Mouse (Mus musculus) spleen, postnatal 4 days (tissue): ENCODE data around the gene Usp17ld.
"Not testable (repeated sequence)": the region's sequence is repeated elsewhere in the genome, so short reads cannot be mapped to it uniquely, and the experiment has no call there.

Source experiments
- DNase-seq, 2 experiments: peaks; one replicate each; pipeline ENCODE4 v3.0.0; 2022; ENCODE audit warnings: low spot score in 2 of 2

Usp17ld gene

GRCm38 (mm10) chr7:103252405-103252804, at the start of gene Usp17ld:
TSS of gene Usp17ld (minus strand) at chr7:103252505.
- DNase-seq, result not testable (repeated sequence)

DNA sequence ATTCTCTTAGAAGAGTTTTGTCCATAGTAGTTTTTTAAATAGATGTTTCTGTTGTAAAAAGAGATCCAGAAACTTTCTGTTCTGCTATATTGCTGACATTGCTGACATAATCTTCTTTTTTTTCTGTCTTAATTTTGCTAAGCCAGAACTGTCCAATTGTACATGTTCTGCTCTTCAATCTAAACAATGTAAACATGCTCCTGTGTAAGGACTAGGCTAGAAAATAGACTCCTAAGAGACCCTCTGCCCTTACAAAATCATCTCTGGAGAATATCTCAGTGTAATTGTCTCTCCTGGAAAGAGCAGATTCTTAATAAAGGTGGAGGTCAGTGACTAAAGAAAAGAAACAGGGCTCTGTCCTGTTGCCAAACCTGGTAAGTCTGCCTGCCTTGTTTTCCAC, 35.6 kb downstream of the Usp17ld start, which contains the start of gene Olfr594:
TSS of gene Olfr594 (plus strand) at position 301 of the 400 bp plus-strand sequence.
- no peak for DNase-seq

DNA sequence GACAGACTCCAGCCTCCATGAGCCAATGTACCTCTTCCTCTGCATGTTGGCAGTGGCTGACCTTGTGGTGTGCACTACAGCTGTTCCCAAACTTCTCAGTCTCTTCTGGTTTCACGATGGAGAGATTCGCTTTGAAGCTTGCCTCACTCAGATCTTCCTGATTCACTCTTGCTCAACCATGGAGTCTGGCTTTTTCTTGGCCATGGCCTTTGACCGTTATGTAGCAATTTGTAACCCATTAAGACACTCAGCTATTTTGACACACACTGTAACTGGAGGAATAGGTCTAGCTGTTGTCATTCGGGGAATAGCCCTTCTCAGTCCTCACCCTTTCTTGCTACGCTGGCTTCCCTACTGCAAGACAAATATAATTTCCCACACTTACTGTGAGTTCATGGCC, 40.3 kb downstream of the Usp17ld start:
- not testable (repeated sequence) for DNase-seq

DNA sequence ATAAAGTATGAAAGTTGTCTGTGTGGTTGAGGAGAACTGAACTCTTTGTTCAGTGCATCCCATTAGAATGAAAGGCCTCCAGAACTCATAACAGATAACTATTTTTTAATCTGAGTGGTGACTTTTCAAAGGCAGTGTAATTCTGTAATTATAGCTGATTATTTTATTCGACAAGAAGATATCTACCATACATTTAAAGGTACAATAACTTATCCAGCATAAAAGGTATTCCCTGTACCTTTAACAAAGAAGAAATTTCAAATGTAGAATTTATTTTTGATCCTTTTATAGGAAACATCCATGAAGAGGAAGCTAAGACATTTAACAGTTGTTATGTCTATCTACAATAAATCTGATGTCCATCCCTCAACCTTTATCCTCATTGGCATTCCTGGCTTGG, 40.7 kb downstream of the Usp17ld start, which contains the start of gene Olfr593:
TSS of gene Olfr593 (plus strand) at position 301 of the 400 bp plus-strand sequence.
- no peak for DNase-seq
